Mouse (Mus musculus) heart, embryonic 14.5 days (tissue): ENCODE results near the gene Aimp2. TPM values are rescaled to one million over a fixed set of nuclear protein-coding genes. Genes with fewer than 3 reads are reported as not detected.

Experiments
- ATAC-seq: fragments of 200-750 bp; cut with Nextera tagmentation; 2 replicates; pipeline ENCODE4 v1.8.0; 2017; ENCODE audit warnings: low read depth, moderate TSS enrichment; ENCODE audit not compliant: insufficient number of reproducible peaks, insufficient read depth, low FRiP score
- H3K27ac ChIP-seq, 2 experiments: fragments of 200-500 bp in 1 of 2; fragments of 300-500 bp in 1 of 2; sonication (generic) in 1 of 2; replicated peaks in 1 of 2; 2 replicates each; pipeline ENCODE4 v1.5.1; 2012 to 2014; ENCODE audit warnings: low read depth in 2 of 2, low read length in 2 of 2, control low read depth in 1 of 2, mild to moderate bottlenecking in 1 of 2, mixed read lengths in 1 of 2; ENCODE audit not compliant: control insufficient read depth in 1 of 2, insufficient read depth in 1 of 2
- H3K27me3 ChIP-seq: fragments of 300-500 bp; sonication (generic); 2 replicates; pipeline ENCODE4 v1.6.1; 2014; ENCODE audit warnings: mild to moderate bottlenecking, low read length, control low read depth; ENCODE audit not compliant: control insufficient read depth, insufficient read depth
- H3K36me3 ChIP-seq: fragments of 300-500 bp; sonication (generic); 2 replicates; pipeline ENCODE4 v1.6.1; 2014; ENCODE audit warnings: mild to moderate bottlenecking, control low read depth, low read length, mixed read lengths; ENCODE audit not compliant: control insufficient read depth, insufficient read depth
- H3K4me1 ChIP-seq, 2 experiments: fragments of 200-500 bp in 1 of 2; fragments of 300-500 bp in 1 of 2; sonication (generic) in 1 of 2; 2 replicates each; pipeline ENCODE4 v1.6.1; 2012 to 2014; ENCODE audit warnings: low read length in 2 of 2, control low read depth in 1 of 2, mixed read lengths in 1 of 2; ENCODE audit not compliant: control insufficient read depth in 2 of 2, insufficient read depth in 2 of 2
- H3K4me2 ChIP-seq: fragments of 300-500 bp; sonication (generic); 2 replicates; pipeline ENCODE4 v1.6.1; 2014; ENCODE audit warnings: mild to moderate bottlenecking, low read length
- H3K4me3 ChIP-seq, 2 experiments: fragments of 200-500 bp in 1 of 2; fragments of 300-500 bp in 1 of 2; sonication (generic) in 1 of 2; 2 replicates each; pipeline ENCODE4 v1.5.1; 2012 to 2014; ENCODE audit warnings: low read length in 2 of 2, mild to moderate bottlenecking in 2 of 2, control low read depth in 1 of 2, low read depth in 1 of 2, moderate library complexity in 1 of 2; ENCODE audit not compliant: control insufficient read depth in 1 of 2, insufficient read depth in 1 of 2
- H3K9ac ChIP-seq: fragments of 300-500 bp; sonication (generic); 2 replicates; pipeline ENCODE4 v1.6.1; 2014; ENCODE audit warnings: mild to moderate bottlenecking, low read length
- H3K9me3 ChIP-seq: fragments of 300-500 bp; sonication (generic); 2 replicates; pipeline ENCODE4 v1.6.1; 2016; ENCODE audit warnings: low read length, control low read depth; ENCODE audit not compliant: control insufficient read depth
- WGBS: fragments of 180-500 bp; shearing (Covaris S2); extraction: QIAGEN DNeasy Blood & Tissue Kit; methylation state at CpG from one replicate; pipeline ENCODE4 v1.1.7; 2014; 5-methylcytosine and 5-hydroxymethylcytosine counted together
- polyA plus RNA-seq: library from polyadenylated mRNA; unstranded; fragments of >200 nt; fragmentation: Nextera tagmentation; extraction: Ambion mirVana; gene quantifications from 2 replicates; pipeline ENCODE4 v1.2.1, GENCODE M21; 2014

Gene Aimp2
- polyA plus RNA-seq, 1 experiment from 2014 or later, result 86.9 TPM

DNA sequence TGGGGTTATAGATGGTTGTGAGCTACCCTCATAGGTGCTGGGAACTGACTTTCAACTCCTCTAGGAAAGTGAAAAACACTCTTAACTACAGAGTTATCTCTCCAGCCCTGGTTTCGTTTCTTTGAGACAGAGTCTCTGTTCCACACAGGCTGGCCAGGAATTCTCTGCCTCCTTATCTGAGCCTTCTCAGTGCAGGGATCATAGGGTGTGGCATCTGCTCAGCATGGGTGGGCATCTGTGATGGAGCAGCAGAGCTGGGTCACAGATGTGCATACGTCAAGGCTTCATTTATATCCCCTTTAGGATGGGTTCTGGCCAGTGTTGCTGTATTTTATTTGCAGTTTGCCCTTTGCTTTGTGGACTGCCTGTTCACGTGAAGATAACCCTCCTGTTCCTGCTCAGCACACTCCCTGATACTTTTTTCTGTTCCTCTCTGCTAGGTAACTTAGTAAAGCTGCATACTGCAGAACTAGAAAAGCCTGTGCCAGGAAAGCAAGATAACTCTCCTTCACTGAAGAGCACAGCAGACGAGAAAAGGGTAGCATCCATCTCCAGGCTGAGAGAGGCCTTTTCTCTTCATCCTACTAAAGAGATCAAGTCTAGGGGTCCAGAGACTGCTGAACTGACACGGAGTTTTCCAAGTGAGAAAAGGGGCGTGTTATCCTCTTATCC is 15.3 kb upstream of the Aimp2 start:
- Histone ChIP-seq H3K36me3 (peaks cover 94% of the 10 kb centered on the region), H3K9ac (no peak overlapping the region), H3K4me2 (no peak overlapping the region), H3K4me1 (no peaks in the 10 kb centered on the region), H3K4me3 (no peak overlapping the region), H3K27me3 (no peaks in the 10 kb centered on the region), H3K9me3 (no peaks in the 10 kb centered on the region), H3K27ac (no peak overlapping the region)
- ATAC-seq, result no peak
- 67% methylated on average over 6 of the region's 6 CpGs for WGBS

DNA sequence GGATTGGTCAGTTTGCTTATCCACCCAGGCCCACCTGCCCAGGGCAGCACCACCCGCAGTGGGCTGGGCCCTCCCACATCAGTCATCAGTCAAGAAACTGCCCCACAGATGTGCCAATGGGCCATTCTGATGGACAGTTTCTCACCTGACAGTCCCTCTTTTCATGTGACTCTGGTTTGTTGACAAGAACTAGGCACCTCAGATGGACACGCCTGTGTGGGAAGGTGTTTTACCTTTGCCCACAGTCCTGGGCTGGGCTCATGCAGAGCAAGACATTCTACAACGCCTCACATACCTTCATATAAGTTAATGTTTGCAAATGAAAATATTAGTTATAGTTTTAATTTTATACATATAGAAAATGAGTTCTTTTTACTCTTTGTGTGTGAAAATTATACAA is 8.5 kb upstream of the Aimp2 start:
- Histone ChIP-seq H3K9me3 (no peaks in the 10 kb centered on the region), H3K36me3 (peaks cover 89% of the 10 kb centered on the region), H3K4me1 (no peaks in the 10 kb centered on the region), H3K4me2 (no peak overlapping the region), H3K27me3 (no peaks in the 10 kb centered on the region), H3K9ac (no peak overlapping the region), H3K4me3 (no peak overlapping the region), H3K27ac (no peak overlapping the region)
- WGBS, result 89% methylated on average over 3 of the region's 3 CpGs
- ATAC-seq, result no peak

DNA sequence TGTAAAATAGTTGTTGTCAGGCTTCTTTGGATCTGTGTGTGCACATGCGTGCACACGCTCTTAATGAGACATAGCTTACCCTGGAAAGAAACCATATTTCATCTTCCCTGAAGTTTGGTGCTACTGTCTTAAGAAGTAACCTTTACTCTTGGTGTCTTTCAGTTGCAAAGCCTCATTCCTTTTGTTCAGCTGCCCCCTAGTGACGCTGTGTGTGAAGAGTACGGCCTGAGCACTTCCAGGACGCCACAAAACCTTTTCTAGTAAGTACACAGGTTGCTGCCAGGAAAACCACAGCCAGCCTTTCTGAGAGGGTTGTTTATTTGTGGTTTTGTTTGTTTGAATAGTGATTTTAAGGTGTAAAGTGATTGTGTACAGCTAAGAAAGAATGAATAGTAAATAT is 7.8 kb upstream of the Aimp2 start:
- H3K9ac ChIP-seq, result no peak overlapping the region
- H3K4me3 ChIP-seq, result no peak overlapping the region
- 58% methylated on average over 5 of the region's 5 CpGs for WGBS
- H3K27ac ChIP-seq, result no peak overlapping the region
- H3K4me2 ChIP-seq, result no peak overlapping the region
- H3K9me3 ChIP-seq, result no peaks in the 10 kb centered on the region
- no peak for ATAC-seq
- H3K27me3 ChIP-seq, result no peaks in the 10 kb centered on the region
- peaks cover 84% of the 10 kb centered on the region for H3K36me3 ChIP-seq
- no peaks in the 10 kb centered on the region for H3K4me1 ChIP-seq

GRCm38 (mm10) chr5:143916221-143916620 is 6.6 kb upstream of the Aimp2 start:
- no peak overlapping the region for H3K9ac ChIP-seq
- no peak overlapping the region for H3K4me3 ChIP-seq
- no peaks in the 10 kb centered on the region for H3K27me3 ChIP-seq
- WGBS, result 90% methylated on average over 9 of the region's 9 CpGs
- H3K27ac ChIP-seq, result no peak overlapping the region
- no peak for ATAC-seq
- H3K4me1 ChIP-seq, result no peaks in the 10 kb centered on the region
- no peak overlapping the region for H3K4me2 ChIP-seq
- no peaks in the 10 kb centered on the region for H3K9me3 ChIP-seq
- peaks cover 77% of the 10 kb centered on the region for H3K36me3 ChIP-seq

GRCm38 (mm10) chr5:143908926-143909325 is 721 bp downstream of the Aimp2 start:
- Histone ChIP-seq H3K4me3 (peak overlapping the region; percentile 75 to 76), H3K36me3 (peaks cover 33% of the 10 kb centered on the region), H3K9me3 (no peaks in the 10 kb centered on the region), H3K4me2 (peak overlapping the region; percentile 65), H3K4me1 (peaks cover 3 to 30% of the 10 kb centered on the region in 2 experiments; a peak in 3 of 4 replicates), H3K27me3 (no peaks in the 10 kb centered on the region), H3K27ac (peak overlapping the region; percentile 91 to 94), H3K9ac (peak overlapping the region; percentile 79)
- under 1% methylated on average over 9 of the region's 9 CpGs for WGBS
- no peak for ATAC-seq

GRCm38 (mm10) chr5:143906429-143906828 is 3.2 kb downstream of the Aimp2 start:
- Histone ChIP-seq H3K9ac (no peak overlapping the region), H3K4me2 (no peak overlapping the region), H3K27me3 (no peaks in the 10 kb centered on the region), H3K27ac (no peak overlapping the region), H3K4me1 (peaks cover 3 to 31% of the 10 kb centered on the region in 2 experiments; a peak in 3 of 4 replicates), H3K9me3 (no peaks in the 10 kb centered on the region), H3K36me3 (peaks cover 46% of the 10 kb centered on the region), H3K4me3 (no peak overlapping the region)
- 90% methylated on average over 8 of the region's 8 CpGs for WGBS
- ATAC-seq, result no peak

GRCm38 (mm10) chr5:143903813-143904212 is 5.8 kb downstream of the Aimp2 start:
- H3K4me3 ChIP-seq, result no peak overlapping the region
- no peak overlapping the region for H3K9ac ChIP-seq
- H3K9me3 ChIP-seq, result no peaks in the 10 kb centered on the region
- H3K27me3 ChIP-seq, result no peaks in the 10 kb centered on the region
- H3K4me1 ChIP-seq, result peaks cover 3 to 22% of the 10 kb centered on the region in 2 experiments; a peak in 3 of 4 replicates
- no peak overlapping the region for H3K4me2 ChIP-seq
- H3K27ac ChIP-seq, result no peak overlapping the region
- H3K36me3 ChIP-seq, result peaks cover 72% of the 10 kb centered on the region
- no peak for ATAC-seq
- WGBS, result 57% methylated on average over 4 of the region's 4 CpGs

DNA sequence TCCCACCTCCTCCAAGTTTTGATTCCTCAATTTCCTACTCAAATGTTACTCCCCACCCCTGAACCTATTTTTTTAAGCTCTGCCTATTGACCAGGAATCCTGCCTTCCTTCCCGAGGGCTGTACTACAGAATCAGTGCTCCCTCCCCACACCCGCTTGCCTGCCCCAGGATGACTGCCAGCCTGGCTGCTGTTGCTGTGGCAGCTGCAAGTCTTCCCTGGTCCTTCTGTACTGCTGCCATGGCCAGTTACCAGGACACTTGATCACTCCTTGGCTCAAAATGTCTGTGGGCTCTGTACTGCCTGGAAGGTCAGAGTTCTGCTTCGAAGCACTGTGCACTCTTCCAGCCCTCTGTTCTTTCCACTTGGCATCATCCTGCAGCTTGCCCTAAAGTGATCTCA is 7.5 kb downstream of the Aimp2 start:
- no peak for ATAC-seq
- Histone ChIP-seq H3K9me3 (no peaks in the 10 kb centered on the region), H3K9ac (no peak overlapping the region), H3K4me3 (no peak overlapping the region), H3K27ac (no peak overlapping the region), H3K4me2 (no peak overlapping the region), H3K27me3 (no peaks in the 10 kb centered on the region), H3K36me3 (peaks cover 89% of the 10 kb centered on the region), H3K4me1 (peaks cover 0 to 6% of the 10 kb centered on the region in 2 experiments; a peak in 2 of 4 replicates)
- WGBS, result 83% methylated on average over 3 of the region's 3 CpGs
